Mouse (Mus musculus): ENCODE measurements around the gene Ifi206. TPM values are rescaled to one million over a fixed set of nuclear protein-coding genes. Genes with fewer than 3 reads are reported as not detected.
"Not testable (repeated sequence)": the region's sequence is repeated elsewhere in the genome, so short reads cannot be mapped to it uniquely, and the experiment has no call there.

The Ifi206 gene
- 0.19 and 0.21 TPM in 2 replicates for polyA plus RNA-seq (2015; fragmentation: Nextera tagmentation; extraction: Ambion mirVana)

- H3K9me3 ChIP-seq (replicated peaks); ATAC-seq (replicated peaks; ENCODE audit: low FRiP score); H3K4me2 ChIP-seq; H3K4me3 ChIP-seq (replicated peaks); H3K9ac ChIP-seq; H3K4me1 ChIP-seq; H3K27me3 ChIP-seq; H3K36me3 ChIP-seq; H3K27ac ChIP-seq: not testable (repeated sequence)
- 74% methylated on average over 3 of the region's 3 CpGs for WGBS
These were observed at the start of gene Ifi206 for GRCm38 (mm10) chr1:173490812-173491480. Gene Ifi206, minus strand, starts transcription at chr1:173491041.

GRCm38 (mm10) chr1:173535791-173536190, 45.0 kb upstream of the Ifi206 start, which contains the start of gene Ifi214:
Gene Ifi214, minus strand, starts transcription at chr1:173535957.
- ATAC-seq (replicated peaks; ENCODE audit: low FRiP score), result not testable (repeated sequence)

DNA sequence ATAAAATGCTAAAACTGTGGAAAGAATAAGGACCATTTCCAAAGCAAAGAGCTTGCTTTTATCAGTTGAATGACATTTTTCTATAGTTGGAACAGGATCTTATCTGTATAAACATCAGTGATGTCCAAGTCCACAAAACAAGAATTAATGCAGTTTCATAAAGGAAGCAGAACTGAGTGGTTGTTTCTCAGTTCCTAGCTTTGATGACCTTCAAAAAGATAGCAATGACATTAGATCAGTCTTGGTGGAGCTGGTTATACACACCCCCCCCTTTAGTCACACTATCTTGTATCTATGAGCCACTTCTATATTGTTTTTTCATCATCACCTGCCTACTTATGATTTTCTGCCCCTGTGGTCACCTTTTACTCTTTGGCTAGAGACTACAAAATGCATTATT, 30.6 kb upstream of the Ifi206 start:
- Histone ChIP-seq H3K36me3 (no peaks in the 10 kb centered on the region), H3K4me2 (no peak overlapping the region), H3K9me3 (replicated peaks) (no peaks in the 10 kb centered on the region), H3K27ac (no peak overlapping the region), H3K4me1 (no peaks in the 10 kb centered on the region), H3K9ac (no peak overlapping the region), H3K27me3 (no peaks in the 10 kb centered on the region), H3K4me3 (replicated peaks) (no peak overlapping the region)
- no peak for ATAC-seq (replicated peaks; ENCODE audit: low FRiP score)

More at GRCm38 (mm10) chr1:173535791-173536190, 45.0 kb upstream of the Ifi206 start, which contains the start of gene Ifi214:
- not testable (repeated sequence) for H3K4me1 ChIP-seq; H3K9ac ChIP-seq; H3K27ac ChIP-seq; H3K27me3 ChIP-seq; H3K4me2 ChIP-seq; H3K36me3 ChIP-seq; H3K4me3 ChIP-seq (replicated peaks); H3K9me3 ChIP-seq (replicated peaks)
- 88% methylated on average over 3 of the region's 3 CpGs for WGBS

- WGBS, result 93% methylated on average over 2 of the region's 2 CpGs
- H3K36me3 ChIP-seq; H3K4me2 ChIP-seq; ATAC-seq (replicated peaks; ENCODE audit: low FRiP score); H3K4me1 ChIP-seq; H3K4me3 ChIP-seq (replicated peaks); H3K9me3 ChIP-seq (replicated peaks); H3K27ac ChIP-seq; H3K27me3 ChIP-seq; H3K9ac ChIP-seq: not testable (repeated sequence)
These were observed 19.8 kb upstream of the Ifi206 start for GRCm38 (mm10) chr1:173510595-173510994.

GRCm38 (mm10) chr1:173491483-173491882, 642 bp upstream of the Ifi206 start:
- H3K9me3 ChIP-seq (replicated peaks); ATAC-seq (replicated peaks; ENCODE audit: low FRiP score); H3K4me1 ChIP-seq; H3K36me3 ChIP-seq; H3K4me3 ChIP-seq (replicated peaks); H3K27me3 ChIP-seq; H3K9ac ChIP-seq; H3K4me2 ChIP-seq; H3K27ac ChIP-seq: not testable (repeated sequence)

- ATAC-seq (replicated peaks; ENCODE audit: low FRiP score), result peak; percentile 81
- not testable (repeated sequence) for H3K27ac ChIP-seq; H3K9ac ChIP-seq; H3K4me1 ChIP-seq; H3K9me3 ChIP-seq (replicated peaks); H3K4me2 ChIP-seq; H3K4me3 ChIP-seq (replicated peaks); H3K27me3 ChIP-seq; H3K36me3 ChIP-seq
- 47% methylated on average over 3 of the region's 3 CpGs for WGBS
These were observed 9.7 kb downstream of the Ifi206 start for GRCm38 (mm10) chr1:173481182-173481574.

DNA sequence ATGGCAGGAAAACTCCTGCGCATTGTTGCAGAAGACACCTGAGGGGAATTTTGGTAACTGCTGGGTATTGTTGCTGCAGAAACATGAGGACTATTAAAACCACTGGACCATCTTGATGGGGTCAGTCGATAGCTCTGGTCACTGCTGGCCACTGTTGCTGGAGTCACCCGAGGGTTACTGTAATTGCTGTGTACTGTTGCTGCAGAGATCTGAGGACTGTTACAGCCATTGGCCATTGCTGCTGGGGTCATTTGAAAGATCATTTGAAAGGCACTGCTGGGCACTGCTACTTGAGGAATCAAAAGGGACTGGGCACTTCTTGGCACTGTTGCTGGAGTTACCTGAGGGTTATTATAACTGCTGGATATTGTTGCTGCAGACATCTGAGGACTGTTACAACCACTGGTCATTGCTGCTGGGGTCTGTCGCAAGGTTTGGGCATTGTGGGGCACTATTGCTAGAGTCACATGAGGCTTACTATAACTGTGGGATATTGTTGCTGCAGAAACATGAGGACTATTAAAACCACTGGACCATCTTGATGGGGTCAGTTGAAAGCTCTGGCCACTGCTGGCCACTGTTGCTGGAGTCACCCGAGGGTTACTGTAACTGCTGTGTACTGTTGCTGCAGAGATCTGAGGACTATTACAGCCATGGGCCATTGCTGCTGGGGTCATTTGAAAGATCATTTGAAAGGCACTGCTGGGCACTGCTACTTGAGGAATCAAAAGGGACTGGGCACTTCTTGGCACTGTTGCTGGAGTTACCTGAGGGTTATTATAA, 10.3 kb downstream of the Ifi206 start:
- H3K4me2 ChIP-seq; H3K4me1 ChIP-seq; H3K9ac ChIP-seq; H3K27ac ChIP-seq; H3K9me3 ChIP-seq (replicated peaks); H3K4me3 ChIP-seq (replicated peaks); H3K27me3 ChIP-seq; H3K36me3 ChIP-seq: not testable (repeated sequence)
- WGBS, result 52% methylated on average over 5 of the region's 5 CpGs
- peak; percentile 91 for ATAC-seq (replicated peaks; ENCODE audit: low FRiP score)

DNA sequence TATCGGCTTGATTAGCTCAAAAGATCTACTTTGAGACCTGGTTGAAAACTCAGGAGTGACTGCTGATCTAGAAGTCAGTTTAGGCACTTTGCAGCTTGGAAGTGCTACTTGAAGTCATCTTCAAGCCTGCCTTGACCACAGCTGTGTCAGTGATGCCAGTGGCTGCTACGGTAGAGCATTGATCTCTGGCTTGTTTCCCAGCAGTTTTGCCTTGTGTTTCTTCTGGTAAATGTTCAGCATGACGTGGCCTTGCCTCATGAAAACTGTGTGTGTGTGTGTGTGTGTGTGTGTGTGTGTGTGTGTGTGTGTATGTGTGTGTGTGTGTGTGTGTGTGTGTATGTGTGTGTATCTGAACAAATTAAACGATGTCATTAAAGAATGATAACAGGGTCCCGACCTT, 34.1 kb downstream of the Ifi206 start:
- H3K9ac ChIP-seq, result no peak overlapping the region
- no peaks in the 10 kb centered on the region for H3K27me3 ChIP-seq
- H3K4me1 ChIP-seq, result 0 out of 2 replicates have a peak, but pooled peaks cover 1% of the 10 kb centered on the region
- ATAC-seq (replicated peaks; ENCODE audit: low FRiP score), result no peak
- no peaks in the 10 kb centered on the region for H3K36me3 ChIP-seq
- no peak overlapping the region for H3K4me3 ChIP-seq (replicated peaks)
- WGBS, result 79% methylated on average over 5 of the region's 5 CpGs
- H3K9me3 ChIP-seq (replicated peaks), result no peaks in the 10 kb centered on the region
- no peak overlapping the region for H3K27ac ChIP-seq
- no peak overlapping the region for H3K4me2 ChIP-seq

DNA sequence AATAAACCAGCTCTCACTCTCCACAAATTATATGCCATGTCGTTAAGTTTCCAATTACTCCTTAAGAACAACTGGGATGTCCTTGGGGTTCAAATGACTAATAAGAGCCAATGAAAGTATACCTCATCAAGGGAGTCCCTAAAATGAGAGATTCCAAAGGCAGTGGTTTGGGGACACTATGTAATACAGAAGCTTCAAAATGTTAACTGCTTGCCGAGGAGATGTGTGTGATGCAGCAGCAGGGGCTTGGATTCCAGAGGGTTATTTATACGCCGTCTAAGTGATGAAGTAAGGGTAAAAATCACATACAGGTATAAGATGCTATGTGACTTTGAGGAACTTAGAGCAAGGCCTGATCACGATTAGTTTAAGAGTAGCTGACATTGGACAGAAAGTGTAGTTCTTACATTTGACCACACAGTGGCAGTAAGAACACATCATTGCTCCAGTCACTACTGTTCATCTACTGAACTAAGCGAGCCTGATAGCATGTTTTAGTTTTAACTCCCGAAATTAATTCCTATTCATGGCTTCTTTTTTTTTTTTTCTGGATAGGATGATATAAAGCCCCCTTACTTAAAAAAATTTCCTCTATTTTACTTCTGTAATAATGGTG, 34.6 kb downstream of the Ifi206 start:
- Histone ChIP-seq H3K27ac (no peak overlapping the region), H3K9ac (no peak overlapping the region), H3K27me3 (no peaks in the 10 kb centered on the region), H3K4me2 (no peak overlapping the region), H3K4me3 (replicated peaks) (no peak overlapping the region), H3K9me3 (replicated peaks) (no peaks in the 10 kb centered on the region), H3K36me3 (no peaks in the 10 kb centered on the region), H3K4me1 (no peaks in the 10 kb centered on the region)
- peak; percentile 80; the same call in 1 of the 2 replicates for ATAC-seq (replicated peaks; ENCODE audit: low FRiP score)
- 48% methylated on average over 7 of the region's 7 CpGs for WGBS

DNA sequence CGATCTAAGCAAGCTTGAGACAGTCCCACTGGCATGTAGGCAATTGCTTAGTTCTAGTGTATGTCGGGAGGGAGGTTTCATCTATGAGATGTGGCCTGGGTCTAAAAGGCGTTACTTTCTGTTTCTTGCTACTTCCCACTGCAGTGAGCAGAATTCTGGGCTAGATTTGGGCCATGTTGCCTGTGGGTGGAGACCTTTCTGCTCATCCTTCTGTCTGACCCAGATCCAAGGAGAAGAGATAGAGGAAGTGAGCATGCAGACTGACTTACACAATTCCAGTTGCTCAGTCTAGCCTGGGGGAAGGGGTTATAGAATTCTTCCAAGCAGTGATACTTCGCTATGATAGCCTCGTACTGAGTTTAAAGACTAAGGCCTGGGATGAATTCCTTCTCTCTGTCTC, 39.2 kb downstream of the Ifi206 start:
- no peak for ATAC-seq (replicated peaks; ENCODE audit: low FRiP score)
- no peak overlapping the region for H3K9ac ChIP-seq
- H3K4me1 ChIP-seq, result no peaks in the 10 kb centered on the region
- no peaks in the 10 kb centered on the region for H3K36me3 ChIP-seq
- no peak overlapping the region for H3K4me3 ChIP-seq (replicated peaks)
- no peak overlapping the region for H3K27ac ChIP-seq
- H3K4me2 ChIP-seq, result no peak overlapping the region
- H3K9me3 ChIP-seq (replicated peaks), result no peaks in the 10 kb centered on the region
- WGBS, result 93% methylated on average over 5 of the region's 5 CpGs
- no peaks in the 10 kb centered on the region for H3K27me3 ChIP-seq

GRCm38 (mm10) chr1:173450621-173451020, 40.2 kb downstream of the Ifi206 start:
- Histone ChIP-seq H3K4me2 (no peak overlapping the region), H3K4me1 (no peaks in the 10 kb centered on the region), H3K36me3 (no peaks in the 10 kb centered on the region), H3K27me3 (no peaks in the 10 kb centered on the region), H3K27ac (no peak overlapping the region), H3K9ac (no peak overlapping the region), H3K9me3 (replicated peaks) (no peaks in the 10 kb centered on the region), H3K4me3 (replicated peaks) (no peak overlapping the region)
- 79% methylated on average over 4 of the region's 4 CpGs for WGBS
- no peak for ATAC-seq (replicated peaks; ENCODE audit: low FRiP score)

DNA sequence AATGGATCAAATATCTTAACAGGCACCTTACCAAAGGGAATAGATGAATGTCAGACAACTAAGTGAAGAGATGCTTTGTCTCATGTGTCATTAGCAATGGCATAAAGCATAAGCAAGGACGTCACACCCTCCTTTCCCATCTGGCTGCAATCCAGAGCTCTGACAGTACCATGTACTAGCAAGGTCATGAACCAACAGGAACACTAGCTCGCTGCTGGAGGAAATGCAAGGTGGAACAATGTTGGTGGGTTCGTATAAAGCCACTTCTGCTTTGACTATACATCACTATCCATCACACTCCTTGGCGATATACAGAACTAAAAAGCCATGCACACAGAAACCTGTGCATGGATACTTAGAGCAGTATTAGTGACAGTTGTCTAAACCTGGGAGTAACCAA, 43.8 kb downstream of the Ifi206 start:
- Histone ChIP-seq H3K4me3 (replicated peaks) (no peak overlapping the region), H3K27me3 (no peaks in the 10 kb centered on the region), H3K27ac (no peak overlapping the region), H3K4me2 (no peak overlapping the region), H3K9me3 (replicated peaks) (no peaks in the 10 kb centered on the region), H3K4me1 (no peaks in the 10 kb centered on the region), H3K9ac (no peak overlapping the region), H3K36me3 (no peaks in the 10 kb centered on the region)
- no peak for ATAC-seq (replicated peaks; ENCODE audit: low FRiP score)
- WGBS, result 64% methylated on average over 4 of the region's 4 CpGs

Data from kidney, embryonic 15.5 days (tissue).